Mouse (Mus musculus): ENCODE results near the gene Nckap5. TPM values are rescaled to one million over a fixed set of nuclear protein-coding genes. Genes with fewer than 3 reads are reported as not detected.

Nckap5 gene
- polyA plus RNA-seq, 1 experiment from 2014 or later, result 24.1 TPM

- WGBS, result 4% methylated on average over 18 of the region's 18 CpGs
- H3K4me1 ChIP-seq, result peaks cover 27% of the 10 kb centered on the region
These were observed 92.9 kb downstream of the Nckap5 start for GRCm38 (mm10) chr1:126737554-126738290.

GRCm38 (mm10) chr1:126731691-126732090 is 98.9 kb downstream of the Nckap5 start:
- Histone ChIP-seq H3K27ac (no peak overlapping the region), H3K9me3 (replicated peaks) (no peaks in the 10 kb centered on the region), H3K4me2 (replicated peaks) (no peak overlapping the region), H3K9ac (no peak overlapping the region), H3K4me3 (no peak overlapping the region), H3K4me1 (peaks cover 6% of the 10 kb centered on the region; the same call in 1 of the 2 replicates), H3K36me3 (no peaks in the 10 kb centered on the region), H3K27me3 (no peaks in the 10 kb centered on the region)
- ATAC-seq (ENCODE audit: low FRiP score), result no peak

More at GRCm38 (mm10) chr1:126737554-126738290, 92.9 kb downstream of the Nckap5 start:
- peak overlapping the region; percentile 70 for H3K4me2 ChIP-seq (replicated peaks)
- H3K27me3 ChIP-seq, result no peaks in the 10 kb centered on the region
- H3K9ac ChIP-seq, result peak overlapping the region; percentile 62
- ATAC-seq (ENCODE audit: low FRiP score), result peak; percentile 78
- H3K36me3 ChIP-seq, result no peaks in the 10 kb centered on the region
- H3K9me3 ChIP-seq (replicated peaks), result no peaks in the 10 kb centered on the region
- H3K27ac ChIP-seq, result peak overlapping the region; percentile 67
- peak overlapping the region; percentile 44 for H3K4me3 ChIP-seq

- Histone ChIP-seq H3K4me1 (peaks cover 10% of the 10 kb centered on the region), H3K4me3 (no peak overlapping the region), H3K9ac (no peak overlapping the region), H3K4me2 (replicated peaks) (no peak overlapping the region), H3K36me3 (no peaks in the 10 kb centered on the region), H3K9me3 (replicated peaks) (no peaks in the 10 kb centered on the region), H3K27me3 (no peaks in the 10 kb centered on the region), H3K27ac (0 out of 2 replicates have a peak overlapping the region, but pooled peaks have one; percentile 19)
- whole genome bisulfite sequencing, result 45% methylated on average over 6 of the region's 6 CpGs
- peak; percentile 46 for ATAC-seq (ENCODE audit: low FRiP score)
These were observed 104.1 kb downstream of the Nckap5 start for GRCm38 (mm10) chr1:126726400-126727055.

- WGBS, result 63% methylated on average over 9 of the region's 9 CpGs
These were observed 104.8 kb downstream of the Nckap5 start for GRCm38 (mm10) chr1:126725628-126726367.

GRCm38 (mm10) chr1:126721917-126722316 is 108.7 kb downstream of the Nckap5 start:
- H3K4me2 ChIP-seq (replicated peaks), result no peak overlapping the region
- H3K4me1 ChIP-seq, result peaks cover 10% of the 10 kb centered on the region
- no peaks in the 10 kb centered on the region for H3K36me3 ChIP-seq
- no peak for ATAC-seq (ENCODE audit: low FRiP score)
- H3K27me3 ChIP-seq, result no peaks in the 10 kb centered on the region
- no peak overlapping the region for H3K27ac ChIP-seq
- H3K9ac ChIP-seq, result no peak overlapping the region
- H3K4me3 ChIP-seq, result no peak overlapping the region
- H3K9me3 ChIP-seq (replicated peaks), result no peaks in the 10 kb centered on the region
- 100% methylated on average over 1 of the region's 1 CpGs for WGBS

More at GRCm38 (mm10) chr1:126725628-126726367, 104.8 kb downstream of the Nckap5 start:
- H3K9me3 ChIP-seq (replicated peaks), result no peaks in the 10 kb centered on the region
- H3K27ac ChIP-seq, result 0 out of 2 replicates have a peak overlapping the region, but pooled peaks have one; percentile 19
- H3K27me3 ChIP-seq, result no peaks in the 10 kb centered on the region
- no peaks in the 10 kb centered on the region for H3K36me3 ChIP-seq
- no peak overlapping the region for H3K9ac ChIP-seq
- H3K4me1 ChIP-seq, result peaks cover 10% of the 10 kb centered on the region
- 0 out of 2 replicates have a peak, but pooled peaks have one; percentile 20 for ATAC-seq (ENCODE audit: low FRiP score)
- no peak overlapping the region for H3K4me2 ChIP-seq (replicated peaks)
- no peak overlapping the region for H3K4me3 ChIP-seq

- Histone ChIP-seq H3K4me3 (no peak overlapping the region), H3K27me3 (no peaks in the 10 kb centered on the region), H3K4me1 (peaks cover 2% of the 10 kb centered on the region; the same call in 1 of the 2 replicates), H3K9ac (no peak overlapping the region), H3K27ac (no peak overlapping the region), H3K4me2 (replicated peaks) (no peak overlapping the region), H3K9me3 (replicated peaks) (no peaks in the 10 kb centered on the region), H3K36me3 (no peaks in the 10 kb centered on the region)
- WGBS, result 81% methylated on average over 5 of the region's 5 CpGs
- no peak for ATAC-seq (ENCODE audit: low FRiP score)
These were observed 110.8 kb downstream of the Nckap5 start for GRCm38 (mm10) chr1:126719733-126720348.

- no peak overlapping the region for H3K4me2 ChIP-seq (replicated peaks)
- no peak overlapping the region for H3K9ac ChIP-seq
- peaks cover 5% of the 10 kb centered on the region for H3K4me1 ChIP-seq
- 95% methylated on average over 16 of the region's 16 CpGs for WGBS
- ATAC-seq (ENCODE audit: low FRiP score), result no peak
- no peaks in the 10 kb centered on the region for H3K27me3 ChIP-seq
- H3K4me3 ChIP-seq, result no peak overlapping the region
- no peak overlapping the region for H3K27ac ChIP-seq
- H3K36me3 ChIP-seq, result no peaks in the 10 kb centered on the region
- no peaks in the 10 kb centered on the region for H3K9me3 ChIP-seq (replicated peaks)
These were observed 124.0 kb downstream of the Nckap5 start for GRCm38 (mm10) chr1:126706611-126707010.

- H3K4me2 ChIP-seq (replicated peaks), result no peak overlapping the region; the same call in 1 of the 2 replicates
- peak overlapping the region; percentile 66 for H3K27ac ChIP-seq
These were observed 129.7 kb downstream of the Nckap5 start for GRCm38 (mm10) chr1:126700978-126701320.

GRCm38 (mm10) chr1:126700063-126700977 is 130.3 kb downstream of the Nckap5 start:
- ATAC-seq (ENCODE audit: low FRiP score), result peak; percentile 79
- Histone ChIP-seq H3K27me3 (no peaks in the 10 kb centered on the region), H3K9me3 (replicated peaks) (no peaks in the 10 kb centered on the region), H3K4me2 (replicated peaks) (no peak overlapping the region; the same call in 1 of the 2 replicates), H3K36me3 (no peaks in the 10 kb centered on the region), H3K27ac (peak overlapping the region; percentile 66), H3K4me3 (no peak overlapping the region), H3K4me1 (peaks cover 5% of the 10 kb centered on the region; the same call in 1 of the 2 replicates), H3K9ac (no peak overlapping the region)
- WGBS, result 42% methylated on average over 8 of the region's 8 CpGs

More at GRCm38 (mm10) chr1:126700978-126701320, 129.7 kb downstream of the Nckap5 start:
- no peaks in the 10 kb centered on the region for H3K36me3 ChIP-seq
- WGBS, result 81% methylated on average over 4 of the region's 4 CpGs
- no peaks in the 10 kb centered on the region for H3K27me3 ChIP-seq
- peaks cover 5% of the 10 kb centered on the region; the same call in 1 of the 2 replicates for H3K4me1 ChIP-seq
- no peaks in the 10 kb centered on the region for H3K9me3 ChIP-seq (replicated peaks)
- H3K9ac ChIP-seq, result no peak overlapping the region
- peak; percentile 10; the same call in 1 of the 2 replicates for ATAC-seq (ENCODE audit: low FRiP score)
- no peak overlapping the region for H3K4me3 ChIP-seq

- no peak for ATAC-seq (ENCODE audit: low FRiP score)
- 89% methylated on average over 7 of the region's 7 CpGs for WGBS
- no peaks in the 10 kb centered on the region for H3K4me1 ChIP-seq
- no peak overlapping the region for H3K27ac ChIP-seq
- no peak overlapping the region for H3K4me3 ChIP-seq
- H3K9ac ChIP-seq, result no peak overlapping the region
- no peaks in the 10 kb centered on the region for H3K9me3 ChIP-seq (replicated peaks)
- no peaks in the 10 kb centered on the region for H3K27me3 ChIP-seq
- H3K36me3 ChIP-seq, result no peaks in the 10 kb centered on the region
- no peak overlapping the region for H3K4me2 ChIP-seq (replicated peaks)
These were observed 137.0 kb downstream of the Nckap5 start for GRCm38 (mm10) chr1:126693585-126693984.

GRCm38 (mm10) chr1:126688593-126688992 is 142.0 kb downstream of the Nckap5 start:
- H3K36me3 ChIP-seq, result no peaks in the 10 kb centered on the region
- no peak for ATAC-seq (ENCODE audit: low FRiP score)
- no peaks in the 10 kb centered on the region for H3K9me3 ChIP-seq (replicated peaks)
- H3K27me3 ChIP-seq, result no peaks in the 10 kb centered on the region
- no peak overlapping the region for H3K27ac ChIP-seq
- H3K4me2 ChIP-seq (replicated peaks), result no peak overlapping the region
- no peak overlapping the region for H3K4me3 ChIP-seq
- H3K9ac ChIP-seq, result no peak overlapping the region
- H3K4me1 ChIP-seq, result peaks cover 15% of the 10 kb centered on the region
- WGBS, result 60% methylated on average over 5 of the region's 5 CpGs
